Mouse (Mus musculus) adrenal gland, postnatal 4 days (tissue): ENCODE measurements at regions not wholly inside any gene's neighbourhood (a gene's known extent, or its start where the extent isn't known, plus 50 kb on each side); places are given as distances from the start of the nearest gene placed in this dataset.

ENCODE experiments used
- DNase-seq, 2 experiments: peaks; one replicate each; pipeline ENCODE4 v3.0.0; 2021 to 2022; ENCODE audit warnings: low spot score in 2 of 2, mixed read lengths in 2 of 2

DNA sequence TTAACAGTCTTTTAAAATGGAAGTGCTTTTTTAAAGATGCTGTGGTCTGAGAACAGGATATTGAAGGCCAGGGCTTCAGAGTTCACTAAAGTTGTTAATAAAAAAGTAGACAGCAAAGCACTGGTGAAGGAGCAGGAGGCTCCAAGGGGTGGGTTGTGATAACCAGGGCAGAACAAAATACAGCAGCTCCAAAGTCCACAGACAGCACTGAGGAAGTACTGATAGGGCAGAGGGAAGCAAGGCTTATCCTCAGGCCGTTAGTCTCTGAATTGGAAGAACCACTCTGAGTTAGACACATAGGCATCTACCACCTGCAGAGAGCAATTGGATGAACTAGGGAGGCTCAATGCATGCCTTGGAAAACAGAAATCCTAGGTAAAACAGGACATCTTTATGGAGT lies 62.1 kb downstream of the P2ry1 start:
- no peak for DNase-seq

- DNase-seq = no peak
These were observed 64.5 kb downstream of the P2ry1 start for GRCm38 (mm10) chr3:61067067-61067466.

GRCm38 (mm10) chr3:61068229-61068628 lies 65.6 kb downstream of the P2ry1 start:
- DNase-seq = no peak

GRCm38 (mm10) chr3:61071041-61071440 lies 68.4 kb downstream of the P2ry1 start:
- no peak for DNase-seq

GRCm38 (mm10) chr3:61072330-61072729 lies 69.7 kb downstream of the P2ry1 start:
- DNase-seq = no peak

DNA sequence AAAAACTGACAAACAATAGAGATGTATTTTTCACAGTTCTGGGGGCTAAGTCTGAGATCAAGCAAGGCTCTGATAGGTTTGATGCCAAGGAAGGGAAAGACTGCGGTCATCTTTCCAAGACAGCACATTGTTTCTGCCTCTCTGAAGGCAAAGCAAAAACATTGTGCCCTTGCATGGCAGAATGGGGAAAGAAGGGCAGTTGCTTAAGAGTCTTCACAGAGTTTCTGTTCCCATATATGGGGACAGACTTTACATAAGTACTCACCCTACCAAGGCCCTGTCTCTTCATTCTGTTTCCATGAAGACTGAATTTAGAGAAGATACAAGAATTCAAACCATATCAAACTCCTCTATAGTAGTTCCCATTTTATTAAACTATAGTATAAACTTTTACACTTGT lies 70.5 kb downstream of the P2ry1 start:
- no peak for DNase-seq

DNA sequence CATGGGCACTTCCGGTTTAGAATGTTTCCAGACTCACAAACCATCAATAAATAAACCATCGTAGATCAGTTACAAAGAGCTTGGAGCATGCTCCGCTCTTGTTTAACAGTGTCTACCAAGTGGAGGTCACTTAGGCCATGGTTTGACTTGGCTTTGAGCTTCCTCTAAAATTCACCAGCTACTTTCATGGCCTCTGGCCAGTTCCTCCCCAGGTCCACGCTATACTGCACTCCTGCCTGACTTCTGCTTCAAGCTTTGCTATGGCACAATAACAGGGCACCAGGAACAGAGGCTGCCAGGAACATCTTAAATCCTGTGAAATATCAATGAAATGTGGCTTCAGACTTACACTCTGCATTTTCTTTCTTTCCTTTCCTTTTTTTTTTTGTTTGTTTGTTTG lies 71.2 kb downstream of the P2ry1 start:
- no peak for DNase-seq

- no peak for DNase-seq
These were observed 73.2 kb downstream of the P2ry1 start for GRCm38 (mm10) chr3:61075839-61076238.

GRCm38 (mm10) chr3:61089931-61090330 lies 87.3 kb downstream of the P2ry1 start:
- no peak for DNase-seq

GRCm38 (mm10) chr3:61092031-61092430 lies 89.4 kb downstream of the P2ry1 start:
- DNase-seq = no peak

- DNase-seq = no peak
These were observed 113.8 kb downstream of the P2ry1 start for GRCm38 (mm10) chr3:61116364-61116763.

- no peak for DNase-seq
These were observed 130.5 kb downstream of the P2ry1 start for GRCm38 (mm10) chr3:61133096-61133495.

- no peak for DNase-seq
These were observed 151.5 kb downstream of the P2ry1 start for GRCm38 (mm10) chr3:61154087-61154486.

- DNase-seq = no peak
These were observed 157.2 kb downstream of the P2ry1 start for GRCm38 (mm10) chr3:61159811-61160210.

DNA sequence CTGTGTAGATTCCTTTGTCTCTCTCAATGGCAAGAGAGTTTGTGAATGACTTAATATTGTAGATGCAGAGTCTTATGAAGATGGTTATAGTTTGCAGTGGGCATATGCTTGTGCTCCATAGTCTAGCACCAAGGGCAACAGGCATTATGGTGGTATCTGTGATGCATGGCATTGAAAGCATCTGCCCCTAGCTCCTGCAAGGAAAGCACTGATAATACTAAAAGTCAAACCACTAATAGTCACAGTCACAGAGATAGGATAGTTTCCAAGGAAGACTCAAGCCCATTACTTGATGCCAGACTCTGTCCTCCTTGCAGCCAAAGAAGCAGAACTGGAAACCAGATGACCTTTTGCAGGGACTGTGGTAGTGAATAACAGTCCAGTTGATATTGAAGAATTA lies 158.8 kb downstream of the P2ry1 start:
- no peak for DNase-seq

DNA sequence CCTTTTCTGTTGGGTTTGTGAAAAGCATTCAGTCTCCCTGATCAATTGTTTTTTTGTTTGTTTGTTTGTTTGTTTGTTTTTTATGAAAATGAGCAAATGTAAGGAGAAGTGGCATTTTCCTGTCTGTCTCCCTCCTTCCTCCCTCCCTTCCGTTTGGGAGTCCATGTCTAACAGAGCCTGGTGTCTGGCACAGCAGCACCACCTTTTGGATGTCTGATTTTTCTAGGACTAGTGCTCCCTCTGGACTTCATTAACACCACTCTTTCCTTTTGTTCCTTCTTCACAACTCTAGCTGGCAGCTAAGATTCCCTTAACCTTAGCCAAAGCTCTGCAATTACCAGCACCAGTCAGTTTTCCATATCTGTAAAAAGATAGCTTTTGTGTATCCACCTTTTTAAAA lies 175.6 kb upstream of the Rap2b start:
- DNase-seq = no peak

DNA sequence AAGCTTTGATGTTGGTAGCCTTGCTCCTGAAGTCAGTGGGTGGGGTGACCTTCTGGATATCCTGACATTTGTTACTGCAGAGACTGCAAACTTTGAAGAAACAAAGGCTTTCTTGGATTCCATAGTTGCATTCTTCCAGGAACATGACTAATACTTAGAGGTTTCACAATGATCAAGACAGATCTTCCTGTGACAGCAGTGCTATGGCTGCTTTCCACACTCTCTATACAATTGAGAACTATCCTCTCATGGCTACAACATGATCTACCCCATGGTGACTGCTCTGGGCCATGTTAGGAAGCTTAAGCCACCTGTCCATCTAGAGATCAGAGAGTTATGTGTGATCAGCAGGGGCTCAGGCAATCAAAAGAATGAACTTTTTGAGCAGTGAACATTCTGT lies 172.8 kb upstream of the Rap2b start:
- DNase-seq = no peak

DNA sequence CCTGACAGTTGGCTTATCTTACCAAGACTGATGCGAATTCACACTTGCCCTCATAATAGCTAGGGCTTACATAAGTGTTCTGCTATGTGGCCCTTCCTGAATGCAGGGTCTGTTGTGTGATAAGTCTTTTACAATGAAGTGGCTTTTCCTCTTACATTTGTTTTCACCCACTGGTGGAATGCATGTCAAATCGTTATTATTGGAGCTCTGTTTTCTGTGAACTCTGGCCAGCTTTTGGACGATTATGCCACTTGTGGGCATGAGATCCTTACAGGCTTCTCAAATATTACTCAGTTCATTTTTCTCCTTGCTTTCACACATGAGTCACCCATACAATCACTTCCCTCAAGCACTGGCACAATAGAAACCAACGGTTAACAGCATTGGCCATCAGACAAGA lies 144.9 kb upstream of the Rap2b start:
- no peak for DNase-seq

DNA sequence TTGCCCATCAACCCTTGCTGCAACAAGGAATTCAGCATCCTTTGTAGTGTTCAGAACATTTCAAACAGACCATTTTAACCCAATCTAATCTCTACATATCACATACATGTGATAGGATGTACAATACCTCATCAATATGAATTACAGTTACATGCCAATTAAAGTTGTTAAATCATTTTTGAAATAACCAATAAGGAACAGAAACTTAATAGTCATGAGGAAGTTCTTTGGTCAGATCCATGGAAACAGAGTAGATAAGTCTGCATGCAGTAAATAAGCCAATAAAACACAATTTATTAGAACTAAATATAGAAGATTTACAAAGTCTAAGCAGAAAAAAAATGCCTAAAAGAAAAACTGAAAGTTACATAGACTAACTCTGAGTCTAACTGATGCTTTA lies 136.9 kb upstream of the Rap2b start:
- DNase-seq = no peak

DNA sequence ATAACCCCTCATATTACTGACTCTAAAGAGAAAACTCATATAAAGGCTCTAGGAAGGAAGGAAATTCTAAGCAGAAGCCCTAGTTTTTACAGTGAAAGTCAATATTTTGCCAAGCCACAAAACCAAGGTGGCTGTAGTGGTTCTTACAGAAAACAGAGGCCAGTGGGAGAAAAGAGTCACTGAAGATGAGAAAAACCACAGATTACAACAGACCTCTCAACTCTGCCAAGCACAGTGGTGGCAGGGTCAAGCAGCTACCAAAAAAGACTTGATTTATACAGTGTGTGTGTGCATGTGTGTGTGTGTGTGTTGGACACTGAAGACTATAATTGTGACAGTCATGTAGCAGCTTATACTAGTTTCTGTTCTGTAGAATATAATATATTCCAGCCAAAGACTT lies 136.4 kb upstream of the Rap2b start:
- DNase-seq = no peak

DNA sequence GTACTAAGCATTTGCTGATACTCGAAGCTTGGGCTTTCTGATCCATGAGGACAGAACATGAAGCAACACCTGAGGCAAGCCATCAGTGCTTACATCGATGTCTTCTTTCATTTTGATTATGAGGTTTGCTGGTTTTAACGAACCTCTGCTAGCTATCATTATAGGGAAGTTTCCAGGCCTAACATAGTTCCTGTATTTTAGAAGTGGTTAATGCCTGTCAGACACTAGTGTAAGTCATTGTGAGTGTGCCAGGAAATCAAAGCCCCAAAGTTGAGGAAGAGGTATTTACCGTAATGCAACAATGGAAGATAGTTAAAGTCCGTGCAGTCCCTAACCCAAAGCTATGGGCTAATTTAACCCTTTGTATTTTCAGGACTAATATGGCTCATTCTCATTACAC lies 120.1 kb upstream of the Rap2b start:
- no peak for DNase-seq

DNA sequence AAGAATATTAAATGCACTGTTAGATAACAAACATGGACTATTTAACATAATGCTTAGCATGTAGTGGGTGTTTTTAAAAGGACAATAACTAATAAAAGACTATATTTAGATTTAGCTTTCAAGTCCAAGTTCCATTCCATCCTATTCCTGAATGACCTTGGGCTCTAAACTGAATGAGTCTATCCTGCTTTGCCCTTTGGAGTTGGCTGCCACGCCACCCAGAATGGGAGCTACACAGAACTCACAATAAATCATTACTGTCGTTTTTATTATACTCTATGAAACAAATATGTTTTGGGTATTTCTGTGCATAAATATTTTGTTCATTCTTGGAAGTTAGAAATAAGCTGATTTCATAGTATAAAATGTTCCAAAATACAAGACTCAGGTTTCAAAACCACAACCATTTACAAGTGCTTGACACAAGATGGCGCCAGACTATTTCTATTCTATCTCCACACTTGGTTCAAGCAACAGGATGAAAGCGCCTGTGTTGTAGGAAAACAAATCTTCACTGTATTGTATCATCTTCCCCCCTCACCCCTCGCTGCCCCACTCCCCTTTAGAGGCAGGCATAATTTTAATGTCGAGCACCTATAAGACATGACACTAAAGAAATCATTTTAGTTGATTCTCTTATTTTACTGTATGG lies 117.4 kb upstream of the Rap2b start:
- DNase-seq = no peak

DNA sequence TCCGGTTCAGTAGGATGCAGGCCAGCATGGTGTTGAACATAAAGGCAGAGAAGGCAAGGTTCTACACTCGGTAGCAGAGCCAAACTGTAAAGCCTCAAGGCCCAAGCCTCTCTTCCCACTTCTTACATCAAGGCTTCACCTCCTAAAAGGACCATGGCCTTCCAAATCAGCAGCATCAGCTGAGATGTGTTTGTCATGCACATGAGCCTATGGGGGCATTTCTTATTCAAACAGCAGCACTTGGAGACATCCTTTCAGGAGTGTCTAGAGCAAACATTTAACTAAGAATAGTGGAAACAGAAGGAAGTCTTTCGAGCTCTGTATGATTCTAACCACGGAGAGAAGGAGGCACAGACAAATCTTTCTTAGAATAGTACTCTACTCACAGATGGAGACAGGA lies 115.0 kb upstream of the Rap2b start:
- DNase-seq = no peak

- DNase-seq = no peak
These were observed 114.1 kb upstream of the Rap2b start for GRCm38 (mm10) chr3:61247344-61247743.
